Mouse (Mus musculus) myocyte (in vitro differentiated cells): ENCODE measurements around the gene Mroh8.

Experiments
- E2F4 ChIP-seq: IDR thresholded peaks from one replicate; pipeline ENCODE4 v1.6.1; 2011; ENCODE audit warnings: mild to moderate bottlenecking, control low read depth, moderate library complexity; ENCODE audit not compliant: insufficient read depth
- MAX ChIP-seq: IDR thresholded peaks from one replicate; pipeline ENCODE4 v1.6.1; 2011; ENCODE audit warnings: low read depth, mild to moderate bottlenecking, control low read depth
- MYOG ChIP-seq, 3 experiments: IDR thresholded peaks; one replicate each; pipeline ENCODE4 v1.6.1; 2011; ENCODE audit warnings: control low read depth in 2 of 3, low read depth in 2 of 3, mild to moderate bottlenecking in 2 of 3; ENCODE audit not compliant: insufficient read length in 2 of 3, control insufficient read depth in 1 of 3, insufficient read depth in 1 of 3
- POLR2A ChIP-seq: IDR thresholded peaks from one replicate; pipeline ENCODE4 v1.6.1; 2011; ENCODE audit warnings: low read depth, mild to moderate bottlenecking, control low read depth, moderate library complexity; ENCODE audit not compliant: insufficient read length
- POLR2AphosphoS2 ChIP-seq: IDR thresholded peaks from one replicate; pipeline ENCODE4 v1.6.1; 2011; ENCODE audit warnings: low read depth, control low read depth; ENCODE audit not compliant: insufficient read length
- REST ChIP-seq: IDR thresholded peaks from one replicate; pipeline ENCODE4 v1.6.1; 2011; ENCODE audit warnings: mild to moderate bottlenecking, control low read depth, moderate library complexity; ENCODE audit not compliant: insufficient read depth, insufficient read length
- SRF ChIP-seq: IDR thresholded peaks from one replicate; pipeline ENCODE4 v1.6.1; 2011; ENCODE audit warnings: low read depth; ENCODE audit not compliant: control insufficient read depth, insufficient read length
- TCF12 ChIP-seq: IDR thresholded peaks from one replicate; pipeline ENCODE4 v1.6.1; 2011; ENCODE audit warnings: mild to moderate bottlenecking, control low read depth; ENCODE audit not compliant: poor library complexity, insufficient read depth, severe bottlenecking
- USF1 ChIP-seq: IDR thresholded peaks from one replicate; pipeline ENCODE4 v1.6.1; 2011; ENCODE audit warnings: low read depth, mild to moderate bottlenecking, control low read depth, moderate library complexity

GRCm38 (mm10) chr2:157296105-157296689, 16.8 kb upstream of the Mroh8 start:
- TF ChIP-seq E2F4 (no peak), POLR2A (no peak), MYOG (IDR thresholded peaks at IDR 0.05; ENCODE audit: control insufficient read depth in 1 of 3, insufficient read depth in 1 of 3, insufficient read length in 2 of 3, low read depth in 2 of 3) (no peak), POLR2AphosphoS2 (no peak), REST (no peak), USF1 (no peak), MAX (no peak), TCF12 (no peak), SRF (no peak)
